Mouse (Mus musculus): Measurements from ENCODE around the gene Ankmy1. TPM values are rescaled to one million over a fixed set of nuclear protein-coding genes. Genes with fewer than 3 reads are reported as not detected.
A peak's percentile ranks its signal among the peaks of the same experiment; 100 is the strongest.

Ankmy1 gene
- polyA plus RNA-seq, 1 experiment from 2014 or later: 0.06 TPM

DNA sequence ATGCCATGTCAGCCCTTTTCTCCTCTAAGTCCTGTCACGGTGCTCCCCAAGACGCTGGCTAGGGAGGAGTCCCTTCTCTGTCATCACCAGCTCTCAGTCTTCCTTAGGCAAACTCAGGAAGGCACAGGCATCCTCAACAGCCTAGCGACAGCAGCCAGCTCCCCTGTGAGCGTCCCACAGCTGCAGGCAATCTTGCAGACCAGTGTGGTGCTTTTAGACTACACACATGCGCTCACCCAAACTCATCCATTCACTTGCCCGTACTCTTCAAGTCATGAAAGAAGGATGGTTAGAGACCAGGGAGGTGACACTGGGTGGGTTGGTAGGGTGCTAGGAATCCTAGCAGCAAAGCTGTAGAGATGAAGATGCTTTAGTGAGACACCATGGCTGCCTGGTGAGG, 41.2 kb downstream of the Ankmy1 start:
- Histone ChIP-seq H3K4me3 (ENCODE audit: low read length) (no peak overlapping the region), H3K27me3 (replicated peaks; ENCODE audit: control insufficient read depth, insufficient read depth, low read length) (no peaks in the 10 kb centered on the region), H3K27ac (ENCODE audit: low read length) (no peak overlapping the region), H3K4me1 (ENCODE audit: control insufficient read depth, insufficient read depth, low read length) (no peaks in the 10 kb centered on the region), H3K9ac (ENCODE audit: low read depth, low read length) (no peak overlapping the region), H3K4me2 (ENCODE audit: low read depth, low read length) (no peak overlapping the region), H3K36me3 (ENCODE audit: control insufficient read depth, insufficient read depth, low read length) (no peaks in the 10 kb centered on the region), H3K9me3 (ENCODE audit: control insufficient read depth, low read length) (no peaks in the 10 kb centered on the region)
- WGBS: 66% methylated on average over 6 of the region's 6 CpGs
- no peak for ATAC-seq

DNA sequence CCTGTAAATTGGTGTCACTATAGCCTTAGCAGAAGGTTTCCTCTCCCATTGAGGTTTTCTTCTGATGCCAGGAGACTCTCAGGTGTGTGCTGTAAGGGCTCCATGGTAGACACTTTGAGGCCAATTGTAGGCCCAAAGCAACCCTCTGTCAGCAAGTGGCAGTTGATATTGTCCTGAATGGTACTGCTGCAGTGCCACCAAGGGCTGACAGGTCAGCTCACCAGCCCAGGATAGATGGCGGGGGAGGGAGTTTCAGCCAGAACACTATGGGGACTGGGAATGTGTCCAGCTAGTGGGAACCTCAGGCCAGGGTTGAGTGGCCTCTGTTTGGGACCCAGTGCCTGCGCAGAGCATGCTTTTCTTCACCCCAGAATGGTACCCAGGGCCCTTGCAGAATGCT, 50.3 kb downstream of the Ankmy1 start:
- H3K4me3 ChIP-seq (ENCODE audit: low read length): no peak overlapping the region
- 0 out of 2 replicates have a peak, but pooled peaks cover 12% of the 10 kb centered on the region for H3K4me1 ChIP-seq (ENCODE audit: control insufficient read depth, insufficient read depth, low read length)
- no peak overlapping the region for H3K27ac ChIP-seq (ENCODE audit: low read length)
- no peaks in the 10 kb centered on the region for H3K9me3 ChIP-seq (ENCODE audit: control insufficient read depth, low read length)
- no peaks in the 10 kb centered on the region for H3K27me3 ChIP-seq (replicated peaks; ENCODE audit: control insufficient read depth, insufficient read depth, low read length)
- no peaks in the 10 kb centered on the region for H3K36me3 ChIP-seq (ENCODE audit: control insufficient read depth, insufficient read depth, low read length)
- no peak overlapping the region for H3K4me2 ChIP-seq (ENCODE audit: low read depth, low read length)
- ATAC-seq: no peak
- no peak overlapping the region for H3K9ac ChIP-seq (ENCODE audit: low read depth, low read length)
- WGBS: 94% methylated on average over 2 of the region's 2 CpGs

- H3K9me3 ChIP-seq (ENCODE audit: control insufficient read depth, low read length): no peaks in the 10 kb centered on the region
- 0 out of 2 replicates have a peak overlapping the region, but pooled peaks have one; percentile 5 for H3K4me3 ChIP-seq (ENCODE audit: low read length)
- peak; percentile 36; the same call in 1 of the 2 replicates for ATAC-seq
- 55% methylated on average over 13 of the region's 13 CpGs for WGBS
- no peak overlapping the region for H3K4me2 ChIP-seq (ENCODE audit: low read depth, low read length)
- H3K9ac ChIP-seq (ENCODE audit: low read depth, low read length): peak overlapping the region; percentile 14; the same call in 1 of the 2 replicates
- no peaks in the 10 kb centered on the region for H3K36me3 ChIP-seq (ENCODE audit: control insufficient read depth, insufficient read depth, low read length)
- H3K27me3 ChIP-seq (replicated peaks; ENCODE audit: control insufficient read depth, insufficient read depth, low read length): no peaks in the 10 kb centered on the region
- 0 out of 2 replicates have a peak, but pooled peaks cover 12% of the 10 kb centered on the region for H3K4me1 ChIP-seq (ENCODE audit: control insufficient read depth, insufficient read depth, low read length)
- no peak overlapping the region for H3K27ac ChIP-seq (ENCODE audit: low read length)
Observed at GRCm38 (mm10) chr1:92849938-92850574, 52.6 kb downstream of the Ankmy1 start.

DNA sequence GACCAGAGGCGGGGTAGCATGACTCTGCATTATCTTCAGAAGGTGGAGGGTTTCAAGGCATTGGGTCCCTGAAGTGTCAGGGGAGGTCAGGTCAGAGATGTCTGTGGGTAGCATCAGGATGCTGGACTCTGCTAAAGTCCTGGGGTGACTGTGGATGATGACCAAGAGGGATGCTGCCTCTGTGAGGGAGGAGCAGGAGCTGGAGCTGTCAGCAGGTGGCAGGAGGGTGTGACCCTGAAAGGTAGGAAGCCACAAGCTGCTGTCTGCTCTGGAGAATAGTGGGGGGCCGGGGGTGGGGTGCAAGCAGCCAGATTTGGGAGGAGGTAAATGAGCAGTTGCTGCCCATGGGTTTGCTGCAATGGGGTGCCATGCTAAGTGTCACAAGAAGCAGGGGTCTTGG, 53.2 kb downstream of the Ankmy1 start:
- no peak for ATAC-seq
- no peak overlapping the region for H3K27ac ChIP-seq (ENCODE audit: low read length)
- no peak overlapping the region for H3K4me3 ChIP-seq (ENCODE audit: low read length)
- H3K4me1 ChIP-seq (ENCODE audit: control insufficient read depth, insufficient read depth, low read length): 0 out of 2 replicates have a peak, but pooled peaks cover 12% of the 10 kb centered on the region
- H3K27me3 ChIP-seq (replicated peaks; ENCODE audit: control insufficient read depth, insufficient read depth, low read length): no peaks in the 10 kb centered on the region
- WGBS: 80% methylated on average over 2 of the region's 2 CpGs
- H3K9ac ChIP-seq (ENCODE audit: low read depth, low read length): no peak overlapping the region
- no peaks in the 10 kb centered on the region for H3K36me3 ChIP-seq (ENCODE audit: control insufficient read depth, insufficient read depth, low read length)
- H3K4me2 ChIP-seq (ENCODE audit: low read depth, low read length): no peak overlapping the region
- H3K9me3 ChIP-seq (ENCODE audit: control insufficient read depth, low read length): no peaks in the 10 kb centered on the region

GRCm38 (mm10) chr1:92847873-92848839, 54.5 kb downstream of the Ankmy1 start:
- Histone ChIP-seq H3K27ac (ENCODE audit: low read length) (no peak overlapping the region), H3K9ac (ENCODE audit: low read depth, low read length) (peak overlapping the region; percentile 34), H3K4me1 (ENCODE audit: control insufficient read depth, insufficient read depth, low read length) (0 out of 2 replicates have a peak, but pooled peaks cover 12% of the 10 kb centered on the region), H3K4me2 (ENCODE audit: low read depth, low read length) (peak overlapping the region; percentile 23), H3K36me3 (ENCODE audit: control insufficient read depth, insufficient read depth, low read length) (no peaks in the 10 kb centered on the region), H3K4me3 (ENCODE audit: low read length) (peak overlapping the region; percentile 17), H3K27me3 (replicated peaks; ENCODE audit: control insufficient read depth, insufficient read depth, low read length) (no peaks in the 10 kb centered on the region), H3K9me3 (ENCODE audit: control insufficient read depth, low read length) (no peaks in the 10 kb centered on the region)
- ATAC-seq: peak; percentile 46
- WGBS: 13% methylated on average over 41 of the region's 41 CpGs

DNA sequence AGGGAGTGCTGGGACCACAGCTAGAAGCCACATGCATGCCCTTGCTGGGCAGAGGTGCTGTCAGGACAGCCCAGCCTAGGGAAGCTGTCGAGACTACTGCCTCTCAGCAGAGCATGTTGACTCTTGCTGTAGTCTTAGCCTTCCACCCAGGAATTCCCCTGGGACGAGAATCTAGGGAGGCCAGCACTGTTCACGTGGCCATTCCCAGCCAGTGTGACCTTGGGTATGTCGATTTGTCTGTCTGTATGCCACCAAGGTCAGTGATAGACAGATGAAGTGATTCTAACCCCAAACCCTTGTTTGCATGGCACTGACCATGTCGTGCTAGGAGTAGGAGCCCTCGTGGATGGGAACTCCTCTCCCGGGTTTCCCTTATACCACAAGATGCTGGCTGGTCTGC, 56.8 kb downstream of the Ankmy1 start:
- Histone ChIP-seq H3K9me3 (ENCODE audit: control insufficient read depth, low read length) (no peaks in the 10 kb centered on the region), H3K4me1 (ENCODE audit: control insufficient read depth, insufficient read depth, low read length) (0 out of 2 replicates have a peak, but pooled peaks cover 12% of the 10 kb centered on the region), H3K27me3 (replicated peaks; ENCODE audit: control insufficient read depth, insufficient read depth, low read length) (no peaks in the 10 kb centered on the region), H3K4me2 (ENCODE audit: low read depth, low read length) (no peak overlapping the region), H3K9ac (ENCODE audit: low read depth, low read length) (no peak overlapping the region), H3K36me3 (ENCODE audit: control insufficient read depth, insufficient read depth, low read length) (no peaks in the 10 kb centered on the region), H3K4me3 (ENCODE audit: low read length) (no peak overlapping the region), H3K27ac (ENCODE audit: low read length) (no peak overlapping the region)
- no peak for ATAC-seq
- 76% methylated on average over 7 of the region's 7 CpGs for WGBS

GRCm38 (mm10) chr1:92841427-92841826, 61.3 kb downstream of the Ankmy1 start:
- Histone ChIP-seq H3K36me3 (ENCODE audit: control insufficient read depth, insufficient read depth, low read length) (no peaks in the 10 kb centered on the region), H3K9me3 (ENCODE audit: control insufficient read depth, low read length) (no peaks in the 10 kb centered on the region), H3K4me2 (ENCODE audit: low read depth, low read length) (no peak overlapping the region), H3K4me1 (ENCODE audit: control insufficient read depth, insufficient read depth, low read length) (no peaks in the 10 kb centered on the region), H3K4me3 (ENCODE audit: low read length) (no peak overlapping the region), H3K9ac (ENCODE audit: low read depth, low read length) (no peak overlapping the region), H3K27ac (ENCODE audit: low read length) (no peak overlapping the region), H3K27me3 (replicated peaks; ENCODE audit: control insufficient read depth, insufficient read depth, low read length) (no peaks in the 10 kb centered on the region)
- no peak for ATAC-seq
- 72% methylated on average over 3 of the region's 3 CpGs for WGBS

DNA sequence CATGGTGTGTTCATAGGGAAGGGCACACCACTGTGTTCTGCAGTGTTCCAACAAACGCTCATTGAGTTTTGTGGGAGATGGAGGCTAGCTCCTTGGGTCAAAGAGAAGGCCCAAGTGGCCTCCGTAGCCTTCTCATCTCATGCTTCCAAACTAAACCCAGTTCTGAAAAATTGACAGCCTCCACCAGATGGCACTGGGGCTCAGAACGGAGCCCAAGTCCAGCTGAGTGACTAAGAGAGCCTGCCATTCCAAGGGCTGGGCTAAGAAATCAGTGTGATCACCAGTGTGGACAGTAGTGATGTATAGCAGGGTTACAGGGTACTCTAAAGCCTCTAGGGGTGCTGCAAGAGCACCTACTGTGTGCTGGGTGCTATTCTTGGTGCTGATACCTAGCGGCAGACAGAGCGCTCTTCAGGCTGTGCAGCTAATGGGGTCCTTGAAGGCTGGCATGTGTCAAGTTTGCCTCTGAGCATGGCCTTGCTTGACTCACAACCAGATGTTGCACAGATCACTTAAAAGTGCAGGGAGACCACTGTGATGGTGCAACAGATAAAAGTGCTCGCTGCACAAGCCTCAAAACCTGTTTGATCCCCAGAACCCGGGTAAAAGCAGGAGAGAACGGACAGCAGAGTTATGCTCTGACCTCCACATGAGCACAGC, 62.3 kb downstream of the Ankmy1 start:
- H3K4me1 ChIP-seq (ENCODE audit: control insufficient read depth, insufficient read depth, low read length): no peaks in the 10 kb centered on the region
- no peaks in the 10 kb centered on the region for H3K9me3 ChIP-seq (ENCODE audit: control insufficient read depth, low read length)
- no peaks in the 10 kb centered on the region for H3K36me3 ChIP-seq (ENCODE audit: control insufficient read depth, insufficient read depth, low read length)
- H3K4me2 ChIP-seq (ENCODE audit: low read depth, low read length): no peak overlapping the region
- no peaks in the 10 kb centered on the region for H3K27me3 ChIP-seq (replicated peaks; ENCODE audit: control insufficient read depth, insufficient read depth, low read length)
- H3K4me3 ChIP-seq (ENCODE audit: low read length): no peak overlapping the region
- no peak overlapping the region for H3K9ac ChIP-seq (ENCODE audit: low read depth, low read length)
- no peak overlapping the region for H3K27ac ChIP-seq (ENCODE audit: low read length)
- no peak for ATAC-seq
- 82% methylated on average over 8 of the region's 8 CpGs for WGBS

DNA sequence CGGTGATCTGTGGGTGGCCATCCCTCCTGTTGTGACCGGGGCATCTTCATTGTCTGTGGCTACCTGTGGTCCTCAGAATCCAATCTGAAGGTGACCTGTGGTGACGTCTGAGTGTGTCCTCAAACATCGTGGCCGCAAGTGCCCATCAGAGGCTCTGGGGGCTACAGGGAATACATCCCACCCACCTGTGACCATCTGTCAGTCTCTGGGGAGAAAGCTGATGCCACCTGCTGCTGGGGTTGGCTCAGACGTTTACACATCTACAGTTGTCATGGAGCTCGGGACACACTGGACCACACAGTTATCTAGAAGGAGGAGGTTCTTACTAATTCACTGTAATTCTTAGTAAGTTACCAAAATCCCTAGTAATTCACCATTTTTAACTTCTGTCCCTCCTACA, 63.5 kb downstream of the Ankmy1 start:
- H3K4me3 ChIP-seq (ENCODE audit: low read length): no peak overlapping the region

More for the DNA sequence above, 63.5 kb downstream of the Ankmy1 start:
- H3K27ac ChIP-seq (ENCODE audit: low read length): no peak overlapping the region
- ATAC-seq: no peak
- no peaks in the 10 kb centered on the region for H3K9me3 ChIP-seq (ENCODE audit: control insufficient read depth, low read length)
- 76% methylated on average over 7 of the region's 7 CpGs for WGBS
- H3K27me3 ChIP-seq (replicated peaks; ENCODE audit: control insufficient read depth, insufficient read depth, low read length): no peaks in the 10 kb centered on the region
- H3K9ac ChIP-seq (ENCODE audit: low read depth, low read length): no peak overlapping the region
- no peak overlapping the region for H3K4me2 ChIP-seq (ENCODE audit: low read depth, low read length)
- H3K4me1 ChIP-seq (ENCODE audit: control insufficient read depth, insufficient read depth, low read length): no peaks in the 10 kb centered on the region
- H3K36me3 ChIP-seq (ENCODE audit: control insufficient read depth, insufficient read depth, low read length): no peaks in the 10 kb centered on the region
